Mouse (Mus musculus) heart, embryonic 15.5 days (tissue): ENCODE results near the gene Nfxl1. TPM values are rescaled to one million over a fixed set of nuclear protein-coding genes. Genes with fewer than 3 reads are reported as not detected.
"Not testable (repeated sequence)": the region's sequence is repeated elsewhere in the genome, so short reads cannot be mapped to it uniquely, and the experiment has no call there.

ENCODE experiments used
- ATAC-seq: fragments of 200-750 bp; cut with Nextera tagmentation; replicated peaks from 2 replicates; pipeline ENCODE4 v1.8.0; 2017; ENCODE audit warnings: low read depth, moderate TSS enrichment; ENCODE audit not compliant: insufficient number of reproducible peaks, insufficient read depth, low FRiP score
- H3K27ac ChIP-seq: fragments of 300-500 bp; sonication (generic); 2 replicates; pipeline ENCODE4 v1.5.1; 2015; ENCODE audit warnings: mild to moderate bottlenecking, inconsistent platforms
- H3K27me3 ChIP-seq: fragments of 300-500 bp; sonication (generic); 2 replicates; pipeline ENCODE4 v1.6.1; 2015; ENCODE audit warnings: inconsistent platforms
- H3K36me3 ChIP-seq: fragments of 300-500 bp; sonication (generic); 2 replicates; pipeline ENCODE4 v1.6.1; 2015; ENCODE audit warnings: mild to moderate bottlenecking, inconsistent platforms
- H3K4me1 ChIP-seq: fragments of 300-500 bp; sonication (generic); replicated peaks from 2 replicates; pipeline ENCODE4 v1.6.1; 2015; ENCODE audit warnings: inconsistent platforms
- H3K4me2 ChIP-seq: fragments of 300-500 bp; sonication (generic); 2 replicates; pipeline ENCODE4 v1.6.1; 2015; ENCODE audit warnings: inconsistent platforms, mild to moderate bottlenecking, moderate library complexity
- H3K4me3 ChIP-seq: fragments of 300-500 bp; sonication (generic); 2 replicates; pipeline ENCODE4 v1.5.1; 2015; ENCODE audit warnings: mild to moderate bottlenecking, inconsistent platforms
- H3K9ac ChIP-seq: fragments of 300-500 bp; sonication (generic); 2 replicates; pipeline ENCODE4 v1.6.1; 2015; ENCODE audit warnings: mild to moderate bottlenecking, inconsistent platforms
- H3K9me3 ChIP-seq: fragments of 300-500 bp; sonication (generic); replicated peaks from 2 replicates; pipeline ENCODE4 v1.6.1; 2016; ENCODE audit warnings: inconsistent platforms
- WGBS: fragments of 180-500 bp; shearing (Covaris S2); methylation state at CpG from one replicate; pipeline ENCODE4 v1.1.7; 2015; ENCODE audit warnings: mixed read lengths; 5-methylcytosine and 5-hydroxymethylcytosine counted together
- polyA plus RNA-seq: library from polyadenylated mRNA; unstranded; fragments of >200 nt; fragmentation: Nextera tagmentation; extraction: Ambion mirVana; gene quantifications from 2 replicates; pipeline ENCODE4 v1.2.1, GENCODE M21; 2015

Nfxl1 gene
- polyA plus RNA-seq = 8.3 and 9.7 TPM in 2 replicates

- Histone ChIP-seq H3K9ac (peak within 1 kb of the TSS; percentile 92), H3K4me3 (peak within 1 kb of the TSS; percentile 89), H3K27ac (peak within 1 kb of the TSS; percentile 65), H3K27me3 (no peaks in the 10 kb centered on the region), H3K36me3 (peaks cover 1% of the 10 kb centered on the region; the same call in 1 of the 2 replicates), H3K4me1 (peaks cover 8% of the 10 kb centered on the region), H3K4me2 (peak within 1 kb of the TSS; percentile 90), H3K9me3 (no peaks in the 10 kb centered on the region)
- WGBS = under 1% methylated on average over 42 of the region's 42 CpGs
- ATAC-seq = peak; percentile 93
Measured at GRCm38 (mm10) chr5:72559544-72560049, at the start of gene Nfxl1. Gene Nfxl1, minus strand, starts transcription at chr5:72559684.

- Histone ChIP-seq H3K27ac (no peak overlapping the region), H3K4me2 (no peak overlapping the region), H3K36me3 (no peaks in the 10 kb centered on the region), H3K4me1 (no peaks in the 10 kb centered on the region), H3K4me3 (no peak overlapping the region), H3K9me3 (no peaks in the 10 kb centered on the region), H3K9ac (no peak overlapping the region), H3K27me3 (no peaks in the 10 kb centered on the region)
- ATAC-seq = no peak
- 86% methylated on average over 4 of the region's 4 CpGs for WGBS
Measured at GRCm38 (mm10) chr5:72603138-72603537, 43.7 kb upstream of the Nfxl1 start.

- 16% methylated on average over 5 of the region's 5 CpGs for WGBS
- no peak for ATAC-seq
- Histone ChIP-seq H3K4me1 (no peaks in the 10 kb centered on the region), H3K27ac (no peak overlapping the region), H3K27me3 (no peaks in the 10 kb centered on the region), H3K36me3 (no peaks in the 10 kb centered on the region), H3K4me2 (no peak overlapping the region), H3K9ac (no peak overlapping the region), H3K4me3 (no peak overlapping the region), H3K9me3 (no peaks in the 10 kb centered on the region)
Measured at GRCm38 (mm10) chr5:72601006-72601405, 41.5 kb upstream of the Nfxl1 start.

GRCm38 (mm10) chr5:72587192-72587681 is 27.8 kb upstream of the Nfxl1 start, which contains the start of gene Gm5868:
Gene Gm5868, minus strand, starts transcription at chr5:72587551.
- H3K4me1 ChIP-seq = peaks cover 6% of the 10 kb centered on the region
- peak within 1 kb of the TSS; percentile 47 for H3K4me3 ChIP-seq
- ATAC-seq = 0 out of 2 replicates have a peak, but pooled peaks have one; percentile 14
- H3K9me3 ChIP-seq = no peaks in the 10 kb centered on the region
- H3K27me3 ChIP-seq = peaks cover 25% of the 10 kb centered on the region
- H3K36me3 ChIP-seq = no peaks in the 10 kb centered on the region
- H3K4me2 ChIP-seq = peak within 1 kb of the TSS; percentile 85
- H3K9ac ChIP-seq = no peak within 1 kb of the TSS
- H3K27ac ChIP-seq = no peak within 1 kb of the TSS
- WGBS = 4% methylated on average over 36 of the region's 38 CpGs

GRCm38 (mm10) chr5:72586667-72587191 is 27.2 kb upstream of the Nfxl1 start:
- WGBS = 40% methylated on average over 25 of the region's 25 CpGs
- peak overlapping the region; percentile 47 for H3K4me3 ChIP-seq
- H3K9me3 ChIP-seq, H3K36me3 ChIP-seq, ATAC-seq, H3K4me1 ChIP-seq, H3K27ac ChIP-seq, H3K9ac ChIP-seq: not testable (repeated sequence)
- H3K27me3 ChIP-seq = peaks cover 25% of the 10 kb centered on the region
- H3K4me2 ChIP-seq = peak overlapping the region; percentile 85

GRCm38 (mm10) chr5:72586122-72586521 is 26.6 kb upstream of the Nfxl1 start:
- not testable (repeated sequence) for ATAC-seq, H3K27ac ChIP-seq, H3K4me2 ChIP-seq, H3K36me3 ChIP-seq, H3K4me1 ChIP-seq, H3K4me3 ChIP-seq, H3K9me3 ChIP-seq, H3K9ac ChIP-seq
- peaks cover 28% of the 10 kb centered on the region for H3K27me3 ChIP-seq
- WGBS = 39% methylated on average over 7 of the region's 7 CpGs

GRCm38 (mm10) chr5:72580970-72581332 is 21.5 kb upstream of the Nfxl1 start, which contains the start of gene Zar1:
Gene Zar1, minus strand, starts transcription at chr5:72581254.
- peaks cover 31% of the 10 kb centered on the region for H3K27me3 ChIP-seq
- H3K27ac ChIP-seq, ATAC-seq, H3K4me1 ChIP-seq, H3K36me3 ChIP-seq, H3K9me3 ChIP-seq: not testable (repeated sequence)
- peak within 1 kb of the TSS; percentile 53 for H3K4me3 ChIP-seq
- WGBS = 8% methylated on average over 20 of the region's 21 CpGs
- H3K4me2 ChIP-seq = peak within 1 kb of the TSS; percentile 89
- peak within 1 kb of the TSS; percentile 48 for H3K9ac ChIP-seq

GRCm38 (mm10) chr5:72580088-72580969 is 20.8 kb upstream of the Nfxl1 start:
- not testable (repeated sequence) for ATAC-seq, H3K27ac ChIP-seq
- WGBS = 4% methylated on average over 63 of the region's 73 CpGs

GRCm38 (mm10) chr5:72579599-72579998 is 20.1 kb upstream of the Nfxl1 start:
- not testable (repeated sequence) for ATAC-seq, H3K36me3 ChIP-seq, H3K9me3 ChIP-seq, H3K4me2 ChIP-seq, H3K4me3 ChIP-seq, H3K27ac ChIP-seq, H3K9ac ChIP-seq, H3K4me1 ChIP-seq
- WGBS = 59% methylated on average over 10 of the region's 10 CpGs
- H3K27me3 ChIP-seq = peaks cover 28% of the 10 kb centered on the region

More at GRCm38 (mm10) chr5:72580088-72580969, 20.8 kb upstream of the Nfxl1 start:
- Histone ChIP-seq H3K4me2 (peak overlapping the region; percentile 89), H3K27me3 (peaks cover 28% of the 10 kb centered on the region), H3K9ac (peak overlapping the region; percentile 48), H3K4me3 (peak overlapping the region; percentile 53)
- H3K4me1 ChIP-seq, H3K36me3 ChIP-seq, H3K9me3 ChIP-seq: not testable (repeated sequence)

- Histone ChIP-seq H3K36me3 (no peaks in the 10 kb centered on the region), H3K9me3 (no peaks in the 10 kb centered on the region), H3K27ac (no peak overlapping the region), H3K4me1 (no peaks in the 10 kb centered on the region), H3K9ac (no peak overlapping the region), H3K4me2 (no peak overlapping the region), H3K4me3 (no peak overlapping the region), H3K27me3 (no peaks in the 10 kb centered on the region)
- no peak for ATAC-seq
- 83% methylated on average over 5 of the region's 5 CpGs for WGBS
Measured at GRCm38 (mm10) chr5:72565621-72566020, 6.1 kb upstream of the Nfxl1 start.

- H3K36me3 ChIP-seq, ATAC-seq, H3K4me3 ChIP-seq, H3K27ac ChIP-seq, H3K4me1 ChIP-seq, H3K9ac ChIP-seq, H3K4me2 ChIP-seq, H3K27me3 ChIP-seq, H3K9me3 ChIP-seq: not testable (repeated sequence)
- 54% methylated on average over 2 of the region's 2 CpGs for WGBS
Measured at GRCm38 (mm10) chr5:72563183-72563582, 3.7 kb upstream of the Nfxl1 start.
